Comparison of ENCODE assay signal across 15 mouse cellular contexts in genomic region chr11:79184126-79184888, GRCm38 (mm10). TPM values are rescaled to one million over a fixed set of nuclear protein-coding genes. Genes with fewer than 3 reads are reported as not detected.
DNase-seq lines count a peak whose midpoint lies in the region; ATAC-seq and TF ChIP-seq lines count a peak whose summit lies in the region.
"Had no signal": no experiment of that assay in that cellular context is flagged by ENCODE, and none has a peak within 500 bp of the region (broad histone marks: within the 10 kb centered on the region; RNA-seq: fewer than 3 reads in every experiment).

No protein-coding gene starts in this region.

- peaks cover 8% of the 10 kb centered on the region for H3K4me1 ChIP-seq in E14TG2a.4 (replicated peaks; ENCODE audit: low read depth, low read length)

- H3K27ac ChIP-seq in left cerebral cortex, adult 2 months, result no peak overlapping the region
- H3K27ac ChIP-seq: forebrain, embryonic 15.5 days had no signal

- H3K9me3 ChIP-seq in E14TG2a.4 (ENCODE audit: low read length), result no peaks in the 10 kb centered on the region
- H3K9me3 ChIP-seq: forebrain, embryonic 15.5 days had no signal

- peak; percentile 14 to 26 for DNase-seq in cerebellum, postnatal 25 days
- no peak for DNase-seq in cerebellum, adult 9-10 months
- no peak for DNase-seq in left cerebral cortex, adult 2 months (ENCODE audit: extremely low spot score in 1 of 2, low spot score in 2 of 2)
- DNase-seq in left cerebral cortex, adult 18-20 months (ENCODE audit: low spot score in 2 of 2), result no peak
- no peak for DNase-seq in ovary, postnatal 36 days (ENCODE audit: low spot score)
- no peak for DNase-seq in urinary bladder, adult 2 months (ENCODE audit: low spot score)
- DNase-seq: adrenal gland, postnatal 14 days; cerebellum, postnatal 10 days; heart, postnatal 36 days; kidney, postnatal 14 days; liver; right cerebral cortex, postnatal 25 days had no signal

- peaks cover 16% of the 10 kb centered on the region; the same call in 1 of the 2 replicates for H3K27me3 ChIP-seq in E14TG2a.4 (ENCODE audit: insufficient read depth, low read length)
- H3K27me3 ChIP-seq: forebrain, embryonic 15.5 days had no signal

- 0 out of 2 replicates have a peak, but pooled peaks have one; percentile 22 for ATAC-seq in monocyte, adult 5-6 weeks (replicated peaks; ENCODE audit: insufficient number of reproducible peaks, low FRiP score, low TSS enrichment, poor library complexity, severe bottlenecking)
- ATAC-seq: forebrain, embryonic 15.5 days had no signal

- peak; percentile 28 for TF ChIP-seq CTCF in left cerebral cortex, adult 2 months (IDR thresholded peaks at IDR 0.05)
- TF ChIP-seq CTCF in E14TG2a.4 (conservative IDR thresholded peaks at IDR 0.05; ENCODE audit: low read length), result peak; percentile 34; the same call in 1 of the 2 replicates

- H3K36me3 ChIP-seq in E14TG2a.4 (ENCODE audit: insufficient read depth, low read length), result no peaks in the 10 kb centered on the region
- H3K36me3 ChIP-seq: forebrain, embryonic 15.5 days had no signal

- no peak overlapping the region for H3K4me3 ChIP-seq in left cerebral cortex, adult 2 months
- H3K4me3 ChIP-seq in E14TG2a.4 (replicated peaks; ENCODE audit: low read length), result no peak overlapping the region
- H3K4me3 ChIP-seq: forebrain, embryonic 15.5 days had no signal

- intact Hi-C loops in left cerebral cortex, adult 2 months (cut with DNase I), result no loop called here

RNA-seq across cellular contexts. Expression of gene Ksr1, which starts 38.1 kb away (rescaled TPM):
- total RNA-seq in left cerebral cortex, adult 2 months (2021), result 10 to 100 TPM; 57.2 to 59.8 TPM
- total RNA-seq in left cerebral cortex, adult 18-20 months (2021), result 10 to 100 TPM; 49.8 to 50.3 TPM
- total RNA-seq in monocyte, adult 5-6 weeks (2017), result 5.3 to 11.9 TPM (median 6.9 TPM) in 3 replicates
- 12.2 and 16.4 TPM in 2 replicates for polyA plus RNA-seq in urinary bladder, adult 2 months (2012; rRNA removed)

Comparison
In these comparisons a context has a peak if more than half of its experiments do, and no peak if none do; other contexts are left out.
1. DNase-seq: peak in cerebellum, postnatal 25 days (2 of 2); none in cerebellum, adult 9-10 months (single experiment), left cerebral cortex, adult 2 months (0 of 2), left cerebral cortex, adult 18-20 months (0 of 2), ovary, postnatal 36 days (single experiment) and urinary bladder, adult 2 months (single experiment).